Mouse (Mus musculus) cortical plate, adult 2 months (tissue): Measurements from ENCODE around the gene Rora.

ENCODE experiments used
- CTCF ChIP-seq: fragments of 200-500 bp; IDR thresholded peaks from 2 replicates; pipeline ENCODE4 v1.5.1; 2011; ENCODE audit warnings: mild to moderate bottlenecking, control low read depth, low read length; ENCODE audit not compliant: insufficient read depth; ENCODE audit errors: extremely low read depth
- POLR2A ChIP-seq: fragments of 200-500 bp; IDR thresholded peaks from 2 replicates; pipeline ENCODE4 v1.6.1; 2011; ENCODE audit warnings: mild to moderate bottlenecking, low read length, control low read depth; ENCODE audit not compliant: insufficient read depth; ENCODE audit errors: extremely low read depth

DNA sequence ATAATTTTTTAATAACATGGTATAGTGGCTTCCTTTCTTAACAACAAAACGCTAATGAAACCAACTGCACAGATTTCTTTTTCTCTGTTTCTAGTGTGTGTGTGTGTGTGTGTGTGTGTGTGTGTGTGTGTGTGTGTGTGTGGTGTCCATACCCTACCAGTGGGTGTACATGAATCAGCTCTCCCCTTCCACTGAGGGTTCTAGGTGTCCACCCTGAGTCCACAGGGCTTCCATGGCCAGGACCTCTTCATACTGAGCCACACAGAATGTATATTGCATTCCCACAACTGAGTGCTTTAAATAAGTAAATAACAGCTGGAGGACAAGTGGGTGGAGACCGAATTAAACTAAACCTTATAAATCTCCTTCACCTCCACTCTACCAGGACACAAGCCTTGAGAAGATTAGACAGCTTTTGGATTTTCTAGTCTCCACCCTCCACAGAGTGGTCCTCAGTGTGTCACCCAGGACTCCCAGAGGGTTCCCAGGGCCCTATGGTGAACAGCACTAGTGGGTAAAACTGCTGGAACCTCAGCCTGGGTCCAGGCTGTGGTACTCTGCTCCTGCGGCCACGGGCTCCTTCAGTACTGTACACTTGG, 649.9 kb downstream of the Rora start:
- TF ChIP-seq CTCF: no peak
- TF ChIP-seq POLR2A: no peak
